Mouse (Mus musculus) MEL (cell line): ENCODE data around the gene Trim66.

Source experiments
- GABPA ChIP-seq: IDR thresholded peaks from 2 replicates; pipeline ENCODE4 v1.6.1; 2012; ENCODE audit warnings: low read depth, mild to moderate bottlenecking, inconsistent platforms, low read length, improper control_type of control experiment, moderate library complexity
- MAFK ChIP-seq: IDR thresholded peaks from 2 replicates; pipeline ENCODE4 v1.6.1; 2011; ENCODE audit warnings: low read depth, mild to moderate bottlenecking, low read length, improper control_type of control experiment, borderline replicate concordance

DNA sequence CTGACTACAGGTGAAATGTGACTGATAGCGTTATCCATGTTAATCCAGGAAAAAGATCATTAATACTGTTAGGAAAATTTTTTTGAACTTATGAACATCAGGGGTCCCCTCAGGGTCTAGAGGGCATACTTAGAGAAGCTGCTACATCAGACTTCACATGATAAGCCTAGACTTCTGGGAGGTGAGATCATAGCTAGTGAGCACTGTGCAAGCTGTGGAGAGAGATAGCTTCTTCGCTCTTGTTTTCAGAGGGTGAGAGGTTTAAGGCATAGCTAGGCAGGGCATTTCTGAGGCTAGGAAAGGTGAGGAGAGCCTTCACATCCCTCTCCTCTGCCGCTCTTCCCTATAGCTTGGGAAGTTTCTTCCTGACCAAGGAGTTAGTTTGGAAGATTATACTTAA is 3.9 kb upstream of the Trim66 start:
- TF ChIP-seq MAFK = no peak
- no peak for TF ChIP-seq GABPA
